Mouse (Mus musculus) urinary bladder, adult 2 months (tissue): ENCODE results near the gene Taok1. TPM values are rescaled to one million over a fixed set of nuclear protein-coding genes. Genes with fewer than 3 reads are reported as not detected.

Experiments used
- DNase-seq: peaks from one replicate; pipeline ENCODE4 v3.0.0; 2022; ENCODE audit warnings: low spot score
- polyA plus RNA-seq: library from polyadenylated mRNA; depleted of rRNA; stranded (reverse); fragments of >200 nt; gene quantifications from 2 replicates; pipeline ENCODE4 v1.2.3, GENCODE M21; 2012; rRNA removed

Gene Taok1
- polyA plus RNA-seq, 1 experiment: 17.3 TPM

- DNase-seq: no peak
Observed at GRCm38 (mm10) chr11:77492311-77492871, 115.2 kb downstream of the Taok1 start.

- DNase-seq: no peak
Observed at GRCm38 (mm10) chr11:77491502-77492291, 115.9 kb downstream of the Taok1 start.

GRCm38 (mm10) chr11:77491123-77491501 is 116.5 kb downstream of the Taok1 start:
- peak; percentile 80 for DNase-seq

- no peak for DNase-seq
Observed at GRCm38 (mm10) chr11:77490451-77490850, 117.2 kb downstream of the Taok1 start.

- DNase-seq: no peak
Observed at GRCm38 (mm10) chr11:77489591-77490235, 117.9 kb downstream of the Taok1 start, which contains the start of gene Ankrd13b. TSS of gene Ankrd13b (minus strand) at chr11:77489678.

- DNase-seq: no peak
Observed at GRCm38 (mm10) chr11:77488771-77489581, 118.6 kb downstream of the Taok1 start.

- DNase-seq: no peak
Observed at GRCm38 (mm10) chr11:77486798-77487197, 120.8 kb downstream of the Taok1 start.

- DNase-seq: no peak
Observed at GRCm38 (mm10) chr11:77485229-77485628, 122.4 kb downstream of the Taok1 start.

- DNase-seq: no peak
Observed at GRCm38 (mm10) chr11:77483510-77484255, 123.9 kb downstream of the Taok1 start.

- DNase-seq: no peak
Observed at GRCm38 (mm10) chr11:77483043-77483442, 124.6 kb downstream of the Taok1 start.

Other genes starting within 250 kb of the Taok1 start
- gene Coro6, start 145.4 kb downstream of the Taok1 start, polyA plus RNA-seq: 16.2 and 19.9 TPM in 2 replicates
- 21.8 and 22.3 TPM in 2 replicates for gene Ankrd13b, start 118.1 kb downstream of the Taok1 start, polyA plus RNA-seq
- 24.7 and 37.0 TPM in 2 replicates for gene Git1, start 114.3 kb downstream of the Taok1 start, polyA plus RNA-seq
- gene Abhd15, start 92.7 kb downstream of the Taok1 start, polyA plus RNA-seq: 0.71 and 1.1 TPM in 2 replicates
- gene Trp53i13, start 91.8 kb downstream of the Taok1 start, polyA plus RNA-seq: 20.9 and 21.0 TPM in 2 replicates
- not detected in 2 replicates for gene Gm10392, start 88.6 kb downstream of the Taok1 start, polyA plus RNA-seq
- gene Nufip2, start 78.3 kb upstream of the Taok1 start, polyA plus RNA-seq: 16.4 and 19.3 TPM in 2 replicates
- not detected in 2 replicates for gene Cryba1, start 117.5 kb upstream of the Taok1 start, polyA plus RNA-seq
- gene Myo18a, start 155.4 kb upstream of the Taok1 start, polyA plus RNA-seq: 24.1 and 33.8 TPM in 2 replicates
- gene Gm10277, start 179.9 kb upstream of the Taok1 start, polyA plus RNA-seq: not detected in 2 replicates